Mouse (Mus musculus): ENCODE results near the gene B4galt1.

DNA sequence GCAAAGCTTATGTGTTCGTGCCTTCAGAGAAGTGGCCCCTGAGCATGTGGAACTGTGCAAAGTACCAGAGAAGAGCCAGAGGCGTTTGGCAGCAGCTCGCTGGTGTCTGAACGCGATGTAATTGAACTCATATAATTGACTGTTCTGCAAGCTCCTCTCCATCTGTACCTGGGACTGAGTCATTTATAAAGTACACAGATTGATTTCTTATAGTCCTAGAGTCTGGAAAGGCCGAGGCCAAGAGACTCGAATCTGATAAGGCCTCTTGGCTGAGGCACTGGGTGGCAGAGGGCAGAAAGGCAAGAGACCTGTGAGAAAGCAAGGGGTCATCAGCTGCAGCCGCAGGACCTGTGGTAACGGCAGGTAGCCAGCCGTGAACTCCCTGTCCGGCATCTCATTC, 35.0 kb upstream of the B4galt1 start:
- no peak for TF ChIP-seq CTCF (IDR thresholded peaks at IDR 0.05; ENCODE audit: low read depth, low read length)
- no peak for TF ChIP-seq TAL1 (conservative IDR thresholded peaks at IDR 0.05; ENCODE audit: low read depth, low read length)

Data from G1E (cell line).